Mouse (Mus musculus): ENCODE measurements at regions not wholly inside any gene's neighbourhood (a gene's known extent, or its start where the extent isn't known, plus 50 kb on each side); places are given as distances from the start of the nearest gene placed in this dataset.

DNA sequence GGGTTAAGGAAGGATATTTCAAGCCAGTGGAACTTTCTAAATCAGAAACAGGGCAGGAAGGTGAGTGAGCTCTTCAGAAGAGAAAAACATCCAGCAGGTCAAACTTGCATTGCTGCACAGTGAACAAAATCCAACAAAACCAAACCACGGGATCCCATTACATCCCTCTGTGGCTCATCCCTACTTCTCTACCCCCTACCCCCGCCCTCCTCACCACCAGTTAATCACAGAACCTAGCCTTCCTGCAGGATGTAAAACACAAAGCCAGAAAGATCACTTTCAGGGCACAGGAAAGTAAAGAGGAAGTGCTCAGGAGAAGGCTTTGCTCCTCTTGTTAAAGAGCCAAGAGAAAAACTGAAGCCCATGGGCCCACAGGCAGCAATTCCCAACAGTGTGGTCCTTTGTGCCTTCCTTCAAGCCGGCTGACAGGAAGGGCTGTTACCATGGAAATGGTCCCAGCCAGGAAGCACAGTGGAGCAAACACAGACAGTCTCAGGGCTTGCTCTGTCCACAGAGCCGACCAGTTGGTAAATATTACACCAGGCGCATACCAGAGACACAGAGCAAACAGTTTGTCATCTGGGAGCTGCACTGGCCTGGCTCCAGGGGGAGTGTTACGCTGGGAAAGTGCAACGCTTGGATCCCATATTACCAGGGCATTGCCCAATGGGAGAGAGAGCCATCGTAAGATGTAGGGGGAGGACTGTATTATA, 63.2 kb upstream of the Lmcd1 start:
- TF ChIP-seq POLR2A (IDR thresholded peaks at IDR 0.05; ENCODE audit: low read depth, low read length) (no peak), CTCF (IDR thresholded peaks at IDR 0.05; ENCODE audit: extremely low read depth, insufficient read length, insufficient replicate concordance, low read depth, low read length) (no peak)
